Mouse (Mus musculus) limb, embryonic 10.5 days (tissue): Measurements from ENCODE around the gene Gli2. TPM values are rescaled to one million over a fixed set of nuclear protein-coding genes. Genes with fewer than 3 reads are reported as not detected.
A peak's percentile ranks its signal among the peaks of the same experiment; 100 is the strongest.

Source experiments
- DNase-seq: peaks from one replicate; pipeline ENCODE4 v3.0.0-alpha.2; 2017; ENCODE audit warnings: low spot score
- H3K27ac ChIP-seq: fragments of 300-500 bp; sonication (generic); 2 replicates; pipeline ENCODE4 v1.5.1; 2016; ENCODE audit warnings: mild to moderate bottlenecking
- H3K27me3 ChIP-seq: fragments of 300-500 bp; sonication (generic); 2 replicates; pipeline ENCODE4 v1.6.1; 2016; ENCODE audit warnings: low read depth, mild to moderate bottlenecking; ENCODE audit not compliant: poor library complexity, severe bottlenecking
- H3K36me3 ChIP-seq: fragments of 300-500 bp; sonication (generic); 2 replicates; pipeline ENCODE4 v1.6.1; 2016; ENCODE audit warnings: mild to moderate bottlenecking, moderate library complexity
- H3K4me1 ChIP-seq: fragments of 300-500 bp; sonication (generic); 2 replicates; pipeline ENCODE4 v1.6.1; 2016
- H3K4me3 ChIP-seq: fragments of 300-500 bp; sonication (generic); 2 replicates; pipeline ENCODE4 v1.5.1; 2016; ENCODE audit warnings: mild to moderate bottlenecking, moderate library complexity
- H3K9me3 ChIP-seq: fragments of 300-500 bp; sonication (generic); replicated peaks from 2 replicates; pipeline ENCODE4 v1.6.1; 2016; ENCODE audit warnings: mild to moderate bottlenecking
- WGBS: fragments of 180-500 bp; shearing (Covaris S2); methylation state at CpG from one replicate; pipeline ENCODE4 v1.1.7; 2016; 5-methylcytosine and 5-hydroxymethylcytosine counted together
- polyA plus RNA-seq: library from polyadenylated mRNA; unstranded; fragments of >200 nt; fragmentation: Nextera tagmentation; extraction: Ambion mirVana; gene quantifications from 2 replicates; pipeline ENCODE4 v1.2.1, GENCODE M21; 2016

Gene Gli2
- polyA plus RNA-seq, 1 experiment from 2014 or later, result 17.5 TPM

DNA sequence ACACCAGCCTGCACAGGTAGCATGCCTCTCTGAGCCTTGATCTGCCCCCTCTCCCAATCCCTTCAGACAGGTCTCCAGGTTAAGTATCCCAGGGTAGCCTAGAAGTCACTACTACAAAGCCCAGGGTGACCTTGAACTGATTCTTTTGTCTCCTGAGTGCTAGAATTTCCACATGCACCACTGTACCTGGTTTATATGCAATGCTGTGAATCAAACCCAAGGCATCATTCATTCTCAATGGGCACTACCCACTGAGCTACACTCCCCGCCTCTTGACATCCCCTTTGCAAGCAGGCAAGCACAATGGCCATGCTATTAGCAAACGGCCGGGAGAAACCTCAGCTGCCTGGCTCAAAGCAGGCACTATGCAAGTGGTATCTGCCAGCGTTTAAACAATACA, 106.2 kb downstream of the Gli2 start:
- Histone ChIP-seq H3K4me3 (no peak overlapping the region), H3K36me3 (peaks cover 77% of the 10 kb centered on the region), H3K27ac (no peak overlapping the region), H3K9me3 (no peaks in the 10 kb centered on the region), H3K4me1 (peaks cover 19% of the 10 kb centered on the region), H3K27me3 (no peaks in the 10 kb centered on the region)
- 91% methylated on average over 4 of the region's 4 CpGs for WGBS
- DNase-seq, result no peak

DNA sequence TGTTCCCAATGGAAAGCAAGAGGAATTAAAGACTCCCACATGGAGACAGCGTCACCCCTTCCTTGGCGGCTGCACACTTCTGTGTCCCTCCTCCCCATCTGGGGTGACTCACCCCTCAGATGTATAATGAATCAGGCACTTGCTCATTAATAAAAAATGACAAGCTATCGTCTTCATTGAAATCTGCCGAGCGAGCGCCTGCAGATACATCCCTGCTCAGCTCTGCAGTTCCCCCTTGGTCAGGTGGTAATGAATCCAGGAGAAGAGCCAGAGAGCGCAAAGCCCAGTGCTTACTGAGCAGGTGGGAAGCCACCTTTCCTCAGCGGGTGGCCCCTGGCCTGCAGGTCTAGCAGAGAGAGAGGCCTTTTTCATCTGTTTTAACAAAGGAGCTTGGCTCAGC, 112.1 kb downstream of the Gli2 start:
- H3K27ac ChIP-seq, result peak overlapping the region; percentile 72; the same call in 1 of the 2 replicates
- WGBS, result 75% methylated on average over 8 of the region's 8 CpGs
- H3K36me3 ChIP-seq, result peaks cover 23% of the 10 kb centered on the region

DNA sequence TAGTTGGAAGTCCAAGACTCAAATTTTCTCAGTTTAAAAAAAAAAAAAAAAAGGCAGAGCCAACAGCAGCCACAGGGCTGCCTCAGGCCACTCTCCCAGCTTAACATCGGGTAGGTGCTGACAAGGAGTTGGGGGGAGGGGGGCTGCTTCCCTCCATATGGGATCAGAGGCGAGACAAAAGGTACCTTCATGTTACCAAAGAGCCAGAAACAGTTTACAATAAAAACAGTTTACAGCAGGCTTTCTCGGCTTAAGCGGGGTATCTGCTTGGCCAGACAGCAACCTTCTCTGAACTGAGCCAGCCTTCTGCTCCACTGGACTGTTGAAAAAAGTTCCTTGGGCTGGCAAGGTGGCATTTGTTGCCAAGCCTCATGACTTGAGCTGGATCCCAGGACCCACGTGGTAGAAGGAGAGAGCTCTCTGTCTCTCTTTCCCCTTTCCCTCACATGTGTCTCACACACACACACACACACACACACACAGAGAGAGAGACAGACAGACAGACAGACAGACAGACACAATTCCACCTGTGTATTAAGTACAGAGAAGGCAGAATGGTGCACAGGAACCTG, 113.1 kb downstream of the Gli2 start:
- no peak for DNase-seq
- H3K36me3 ChIP-seq, result peaks cover 14% of the 10 kb centered on the region
- H3K27me3 ChIP-seq, result no peaks in the 10 kb centered on the region
- H3K27ac ChIP-seq, result peak overlapping the region; percentile 72
- 14% methylated on average over 5 of the region's 5 CpGs for WGBS
- no peaks in the 10 kb centered on the region for H3K9me3 ChIP-seq
- peaks cover 88% of the 10 kb centered on the region for H3K4me1 ChIP-seq
- no peak overlapping the region for H3K4me3 ChIP-seq

More for the DNA sequence above, 112.1 kb downstream of the Gli2 start:
- Histone ChIP-seq H3K27me3 (no peaks in the 10 kb centered on the region), H3K9me3 (no peaks in the 10 kb centered on the region), H3K4me1 (peaks cover 78% of the 10 kb centered on the region), H3K4me3 (no peak overlapping the region)
- no peak for DNase-seq

DNA sequence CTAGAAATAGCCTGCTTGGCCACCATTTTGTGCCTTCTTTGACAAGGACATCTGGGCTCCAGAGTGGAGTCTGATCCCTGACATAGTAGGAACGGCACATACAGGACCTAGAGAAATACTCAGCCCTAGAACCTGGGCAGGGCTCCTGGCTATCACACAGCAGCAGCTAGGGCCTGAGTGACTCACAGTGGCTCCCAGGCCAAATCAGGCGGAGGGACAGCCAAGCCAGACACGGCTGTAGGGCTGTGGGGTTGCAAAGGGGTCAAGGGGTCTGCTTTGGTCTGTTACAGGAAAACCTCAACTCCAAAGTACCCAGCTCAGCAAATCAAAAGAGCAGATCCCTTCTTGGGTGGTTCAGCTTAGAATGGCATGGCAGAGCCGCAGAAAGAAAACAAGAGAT, 115.2 kb downstream of the Gli2 start:
- Histone ChIP-seq H3K4me1 (peaks cover 89% of the 10 kb centered on the region), H3K27ac (peak overlapping the region; percentile 26), H3K4me3 (no peak overlapping the region), H3K27me3 (no peaks in the 10 kb centered on the region), H3K9me3 (no peaks in the 10 kb centered on the region), H3K36me3 (peaks cover 4% of the 10 kb centered on the region)
- DNase-seq, result no peak
- WGBS, result 42% methylated on average over 4 of the region's 4 CpGs

DNA sequence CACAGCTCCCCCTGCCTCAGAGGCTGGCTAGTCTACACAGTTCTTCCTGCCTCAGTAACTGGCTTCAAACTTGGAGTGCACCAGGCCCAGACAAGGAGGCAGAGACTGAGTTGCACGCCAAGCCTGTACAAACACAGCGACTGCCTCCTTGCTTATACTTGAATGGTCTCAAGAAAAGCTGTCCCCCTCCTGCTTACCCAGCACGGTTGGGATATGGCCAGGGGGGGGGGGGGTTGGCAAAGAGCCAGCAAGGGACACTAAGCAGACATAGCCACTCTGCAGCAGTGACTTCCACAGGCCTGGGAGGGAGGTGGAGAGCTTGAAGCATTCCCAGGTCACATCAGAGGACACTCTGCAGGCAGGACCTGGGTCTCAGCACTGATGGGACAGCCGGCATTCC, 117.3 kb downstream of the Gli2 start:
- Histone ChIP-seq H3K27me3 (no peaks in the 10 kb centered on the region), H3K4me3 (no peak overlapping the region), H3K4me1 (peaks cover 72% of the 10 kb centered on the region), H3K9me3 (no peaks in the 10 kb centered on the region), H3K36me3 (peaks cover 7% of the 10 kb centered on the region), H3K27ac (peak overlapping the region; percentile 77)
- 40% methylated on average over 4 of the region's 4 CpGs for WGBS
- no peak for DNase-seq

DNA sequence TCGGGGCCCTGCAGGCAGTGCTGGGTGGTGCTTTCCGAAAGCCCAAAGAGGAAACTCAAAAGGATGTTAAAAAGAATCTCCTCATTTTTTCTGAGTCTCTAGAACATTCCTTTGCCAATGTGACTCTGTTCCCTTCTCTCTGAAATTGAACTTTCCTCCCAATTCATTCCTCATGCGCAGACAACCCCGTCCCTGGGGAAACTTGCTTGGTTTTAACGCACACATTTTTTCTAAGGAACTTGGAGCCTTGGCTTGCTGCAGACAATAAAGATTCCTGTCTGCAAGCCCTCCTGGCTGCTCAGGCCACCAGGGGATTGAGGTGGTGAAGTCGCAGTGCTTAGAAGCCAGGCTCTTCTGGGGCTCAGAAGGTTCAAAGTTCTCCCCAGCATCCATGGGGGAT, 117.9 kb downstream of the Gli2 start:
- H3K27ac ChIP-seq, result peak overlapping the region; percentile 77
- peaks cover 72% of the 10 kb centered on the region for H3K4me1 ChIP-seq
- no peaks in the 10 kb centered on the region for H3K27me3 ChIP-seq
- 53% methylated on average over 6 of the region's 6 CpGs for WGBS
- no peak overlapping the region for H3K4me3 ChIP-seq
- H3K9me3 ChIP-seq, result no peaks in the 10 kb centered on the region
- no peak for DNase-seq
- H3K36me3 ChIP-seq, result peaks cover 3% of the 10 kb centered on the region; the same call in 1 of the 2 replicates

DNA sequence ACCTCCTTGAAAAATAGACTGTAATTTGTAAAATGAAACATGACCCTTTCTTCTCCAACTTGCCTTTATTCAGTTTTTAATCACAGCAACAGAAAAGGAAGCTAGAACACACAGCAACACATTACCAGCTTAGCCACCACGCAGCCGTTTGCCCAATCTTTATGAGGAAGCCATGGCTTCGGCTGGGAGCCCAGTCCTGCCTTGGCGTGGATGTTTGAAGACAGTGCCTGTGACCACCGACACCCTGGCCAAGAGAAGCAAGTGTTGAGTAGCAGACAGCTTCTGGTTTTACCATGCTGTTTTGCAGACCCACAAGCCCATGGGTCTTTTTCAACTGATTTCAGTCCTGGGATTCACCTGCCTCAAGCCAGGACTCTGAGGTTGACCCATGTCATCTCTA, 121.3 kb downstream of the Gli2 start:
- DNase-seq, result no peak
- WGBS, result 96% methylated on average over 5 of the region's 5 CpGs
- Histone ChIP-seq H3K9me3 (no peaks in the 10 kb centered on the region), H3K27me3 (no peaks in the 10 kb centered on the region), H3K27ac (no peak overlapping the region), H3K4me1 (peaks cover 56% of the 10 kb centered on the region), H3K4me3 (no peak overlapping the region), H3K36me3 (peaks cover 3% of the 10 kb centered on the region; the same call in 1 of the 2 replicates)

DNA sequence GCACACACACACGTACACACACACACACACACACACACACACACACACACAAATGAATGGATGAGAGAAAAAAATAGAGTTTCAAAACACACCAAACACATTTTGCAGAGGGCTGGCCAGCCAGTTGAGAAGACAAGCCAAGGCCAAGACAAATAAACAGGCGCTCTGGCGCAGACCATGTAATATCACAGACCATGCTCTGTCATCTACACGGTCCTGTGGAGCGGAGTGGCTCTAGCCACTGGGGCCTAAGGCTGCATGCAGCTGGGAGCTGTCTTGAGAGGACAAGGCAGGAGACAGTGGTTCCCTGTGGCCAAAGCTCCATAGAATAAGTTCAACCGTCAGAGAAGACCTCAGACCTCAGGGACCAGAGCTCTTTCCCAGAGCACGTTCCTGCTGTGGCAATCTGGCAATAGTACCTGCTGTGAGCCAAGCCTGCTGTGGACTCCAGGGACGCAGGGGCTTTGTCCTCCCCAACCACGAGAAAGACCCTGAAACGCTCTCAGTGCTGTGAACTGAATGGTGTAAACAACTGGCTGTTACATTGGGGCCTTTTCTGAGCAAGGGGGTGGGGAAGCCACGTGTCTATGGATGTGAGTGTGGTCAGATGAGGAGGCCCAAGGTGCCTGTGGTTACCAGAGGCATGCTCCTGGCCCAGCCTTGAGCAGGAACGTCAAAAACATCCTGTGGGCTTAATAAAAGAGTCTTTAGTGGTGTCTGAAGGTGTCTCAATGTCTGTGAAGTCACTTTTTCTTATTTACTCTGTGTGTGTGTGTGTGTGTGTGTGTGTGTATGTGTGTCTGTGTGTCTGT, 125.7 kb downstream of the Gli2 start:
- H3K36me3 ChIP-seq, result peaks cover 8% of the 10 kb centered on the region
- no peaks in the 10 kb centered on the region for H3K27me3 ChIP-seq
- no peak overlapping the region for H3K4me3 ChIP-seq
- no peak overlapping the region for H3K27ac ChIP-seq
- peaks cover 52% of the 10 kb centered on the region for H3K4me1 ChIP-seq
- 71% methylated on average over 12 of the region's 12 CpGs for WGBS
- no peaks in the 10 kb centered on the region for H3K9me3 ChIP-seq
- no peak for DNase-seq

DNA sequence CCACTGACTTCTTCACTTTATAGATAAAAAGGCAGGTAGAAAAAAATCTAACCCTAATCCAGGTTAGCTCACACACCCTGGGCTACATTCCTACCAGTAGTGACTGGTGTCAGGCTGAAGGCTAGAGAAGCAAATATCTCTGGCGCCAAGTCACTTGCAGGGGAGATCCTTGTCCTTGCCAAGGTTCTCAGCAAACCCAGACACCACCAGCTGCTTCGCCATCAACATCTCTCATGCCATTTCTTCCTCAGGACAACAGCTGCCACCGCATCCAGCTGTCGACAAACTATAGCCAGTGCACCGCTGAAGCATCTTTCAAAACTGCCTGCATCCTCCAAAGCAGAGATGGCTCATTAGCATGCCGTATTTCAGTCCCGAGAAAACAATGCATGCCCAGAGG, 126.9 kb downstream of the Gli2 start:
- H3K36me3 ChIP-seq, result peaks cover 5% of the 10 kb centered on the region; the same call in 1 of the 2 replicates
- no peaks in the 10 kb centered on the region for H3K9me3 ChIP-seq
- WGBS, result 92% methylated on average over 7 of the region's 7 CpGs
- H3K4me3 ChIP-seq, result no peak overlapping the region
- no peak overlapping the region for H3K27ac ChIP-seq
- H3K4me1 ChIP-seq, result peaks cover 63% of the 10 kb centered on the region
- DNase-seq, result no peak
- no peaks in the 10 kb centered on the region for H3K27me3 ChIP-seq

DNA sequence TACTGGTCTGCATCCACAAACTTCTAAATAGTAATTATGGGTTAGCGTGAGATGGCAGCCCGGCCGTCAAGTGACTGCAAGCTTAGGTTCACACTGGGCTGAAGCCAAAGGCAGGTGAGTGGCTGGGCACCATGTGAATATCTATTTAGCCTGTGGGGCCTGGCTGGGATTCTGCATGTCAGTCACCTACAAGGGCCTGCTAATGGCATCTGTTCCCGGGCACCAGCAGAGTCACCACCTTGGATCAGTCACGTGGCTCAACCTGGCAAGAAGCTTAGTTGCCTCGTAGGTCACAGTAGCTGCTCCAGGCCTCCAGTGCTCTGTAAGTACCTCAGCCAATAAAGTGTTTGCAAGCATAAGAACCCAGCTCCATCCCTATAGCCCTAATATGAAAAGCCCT, 131.2 kb downstream of the Gli2 start:
- Histone ChIP-seq H3K9me3 (no peaks in the 10 kb centered on the region), H3K4me3 (no peak overlapping the region), H3K27me3 (no peaks in the 10 kb centered on the region), H3K36me3 (peaks cover 21% of the 10 kb centered on the region), H3K4me1 (peaks cover 69% of the 10 kb centered on the region), H3K27ac (no peak overlapping the region)
- WGBS, result 84% methylated on average over 6 of the region's 6 CpGs
- no peak for DNase-seq

DNA sequence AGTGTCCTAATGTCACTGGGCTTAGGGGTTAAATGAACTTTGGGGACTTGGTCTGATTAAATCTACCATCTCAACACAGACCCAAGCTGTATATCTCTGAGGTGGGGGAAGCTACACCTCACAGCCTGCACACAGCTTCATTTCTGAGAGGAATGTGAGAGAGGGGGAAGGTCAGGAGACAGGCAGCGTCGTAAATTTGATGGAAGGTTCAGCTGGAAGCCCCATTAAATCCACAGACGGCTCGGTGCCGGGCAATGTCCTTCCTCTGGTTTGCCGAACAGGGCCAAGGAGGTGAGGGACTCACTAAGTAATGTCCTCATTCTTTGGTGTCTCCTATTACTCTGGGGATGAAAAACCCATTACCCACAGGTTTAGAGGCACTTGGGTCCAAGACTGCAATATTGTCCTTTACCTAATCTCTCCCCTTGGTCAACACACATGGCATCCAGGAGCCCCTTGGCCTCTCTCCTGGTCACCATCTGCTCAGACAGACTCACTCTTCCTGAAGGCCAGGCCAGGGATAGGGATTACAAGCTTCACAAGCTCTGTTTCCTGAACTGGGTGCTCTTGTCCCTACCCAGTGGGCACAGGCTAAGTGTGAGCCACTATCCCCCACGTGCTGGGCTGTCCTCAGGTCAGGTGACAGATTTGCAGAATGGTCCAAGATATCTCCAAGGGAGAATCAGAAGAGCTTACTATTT, 135.7 kb downstream of the Gli2 start:
- Histone ChIP-seq H3K27ac (peak overlapping the region; percentile 78), H3K27me3 (no peaks in the 10 kb centered on the region), H3K36me3 (peaks cover 18% of the 10 kb centered on the region), H3K4me3 (no peak overlapping the region), H3K9me3 (no peaks in the 10 kb centered on the region), H3K4me1 (peaks cover 86% of the 10 kb centered on the region)
- 9% methylated on average over 7 of the region's 7 CpGs for WGBS
- DNase-seq, result peak; percentile 71

DNA sequence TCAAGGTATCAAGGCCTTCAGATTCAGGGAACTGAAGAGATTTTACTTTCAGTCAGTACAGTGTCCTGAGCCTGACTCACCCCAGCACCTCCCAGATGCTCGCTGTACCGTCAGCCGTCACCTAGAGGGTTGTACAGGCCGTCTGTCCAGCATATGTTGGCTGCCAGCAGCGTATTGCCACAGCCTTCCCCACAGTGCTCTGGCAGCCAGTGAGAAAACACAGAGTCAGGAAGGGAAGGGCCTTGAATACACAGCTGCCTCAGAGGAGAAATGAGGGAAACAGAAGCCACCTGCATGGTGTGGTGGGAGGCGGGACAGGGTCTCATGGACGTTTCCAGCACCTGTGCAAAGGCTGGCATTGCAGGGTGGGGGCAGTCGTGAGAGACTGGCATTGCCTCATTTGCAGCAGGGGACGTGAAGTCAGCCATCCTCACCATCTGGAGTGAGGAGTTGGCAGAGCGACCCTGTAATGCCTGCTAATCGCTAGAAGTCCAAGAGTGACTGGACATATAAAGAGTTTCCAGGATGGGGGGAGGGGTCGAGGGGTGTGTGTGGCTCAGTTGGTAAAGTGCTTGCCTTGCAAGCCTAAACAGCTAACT, 136.8 kb downstream of the Gli2 start:
- Histone ChIP-seq H3K36me3 (peaks cover 18% of the 10 kb centered on the region), H3K4me3 (no peak overlapping the region), H3K9me3 (no peaks in the 10 kb centered on the region), H3K27ac (peak overlapping the region; percentile 78), H3K4me1 (peaks cover 86% of the 10 kb centered on the region), H3K27me3 (no peaks in the 10 kb centered on the region)
- peak; percentile 59 for DNase-seq
- WGBS, result 30% methylated on average over 12 of the region's 12 CpGs
